Mouse (Mus musculus): ENCODE measurements around the gene Gm28635. TPM values are rescaled to one million over a fixed set of nuclear protein-coding genes. Genes with fewer than 3 reads are reported as not detected.

Gm28635 gene
- not detected for total RNA-seq (2023)

GRCm38 (mm10) chr2:84677968-84678880 lies at the start of gene Gm28635, which contains the start of gene Med19:
Gene Gm28635 (minus strand): TSS chr2:84678041.
Gene Med19 (plus strand): TSS chr2:84678402.

GRCm38 (mm10) chr2:84727172-84727858 lies 49.5 kb upstream of the Gm28635 start, which contains the start of gene Clp1:
Gene Clp1 (minus strand): TSS chr2:84727350.

GRCm38 (mm10) chr2:84714811-84715561 lies 37.1 kb upstream of the Gm28635 start, which contains the start of gene Zdhhc5:
Gene Zdhhc5 (minus strand): TSS chr2:84715180.

GRCm38 (mm10) chr2:84679016-84679415 lies 1.2 kb upstream of the Gm28635 start, which contains the start of gene Tmx2:
Gene Tmx2 (minus strand): TSS chr2:84679140.

GRCm38 (mm10) chr2:84670569-84670933 lies 7.3 kb downstream of the Gm28635 start, which contains the start of gene Selenoh:
Gene Selenoh (minus strand): TSS chr2:84670770.

GRCm38 (mm10) chr2:84658806-84659205 lies 19.0 kb downstream of the Gm28635 start, which contains the start of gene Btbd18:
Gene Btbd18 (plus strand): TSS chr2:84659079.

GRCm38 (mm10) chr2:84650464-84651195 lies 27.2 kb downstream of the Gm28635 start, which contains the start of gene Ctnnd1:
Gene Ctnnd1 (minus strand): TSS chr2:84650765.

Other genes starting within 250 kb of the Gm28635 start
- gene Tfpi, start 201.3 kb downstream of the Gm28635 start, total RNA-seq (2023) = 2.0 TPM
- 1.4 TPM for gene Ctnnd1, start 27.3 kb downstream of the Gm28635 start, total RNA-seq (2023)
- 0.18 TPM for gene Btbd18, start 19.0 kb downstream of the Gm28635 start, total RNA-seq (2023)
- 36.1 TPM for gene Selenoh, start 7.3 kb downstream of the Gm28635 start, total RNA-seq (2023)
- 12.3 TPM for gene Med19, start 361 bp upstream of the Gm28635 start, total RNA-seq (2023)
- 29.7 TPM for gene Tmx2, start 1.1 kb upstream of the Gm28635 start, total RNA-seq (2023)
- gene Zdhhc5, start 37.1 kb upstream of the Gm28635 start, total RNA-seq (2023) = 53.3 TPM
- gene Clp1, start 49.3 kb upstream of the Gm28635 start, total RNA-seq (2023) = 28.8 TPM
- gene Ypel4, start 56.0 kb upstream of the Gm28635 start, total RNA-seq (2023) = 1.9 TPM
- gene Gm19426, start 65.6 kb upstream of the Gm28635 start, total RNA-seq (2023) = not detected
- not detected for gene Serping1, start 97.4 kb upstream of the Gm28635 start, total RNA-seq (2023)
- 13.1 TPM for gene Ube2l6, start 120.8 kb upstream of the Gm28635 start, total RNA-seq (2023)
- gene Smtnl1, start 144.6 kb upstream of the Gm28635 start, total RNA-seq (2023) = not detected
- gene Timm10, start 149.0 kb upstream of the Gm28635 start, total RNA-seq (2023) = 9.4 TPM
- 1.4 TPM for gene Slc43a1, start 160.8 kb upstream of the Gm28635 start, total RNA-seq (2023)
- not detected for gene Rtn4rl2, start 208.7 kb upstream of the Gm28635 start, total RNA-seq (2023)